Mouse (Mus musculus) embryonic facial prominence, embryonic 15.5 days (tissue): Measurements from ENCODE around the gene Zfp568. TPM values are rescaled to one million over a fixed set of nuclear protein-coding genes. Genes with fewer than 3 reads are reported as not detected.
"Not testable (repeated sequence)": the region's sequence is repeated elsewhere in the genome, so short reads cannot be mapped to it uniquely, and the experiment has no call there.

Experiments used
- ATAC-seq: fragments of 200-750 bp; cut with Nextera tagmentation; 2 replicates; pipeline ENCODE4 v1.8.0; 2017; ENCODE audit warnings: low read depth, moderate TSS enrichment; ENCODE audit not compliant: insufficient number of reproducible peaks, low FRiP score, low TSS enrichment
- H3K27ac ChIP-seq: fragments of 300-500 bp; sonication (generic); replicated peaks from 2 replicates; pipeline ENCODE4 v1.5.1; 2015; ENCODE audit warnings: mild to moderate bottlenecking, inconsistent platforms
- H3K27me3 ChIP-seq: fragments of 300-500 bp; sonication (generic); 2 replicates; pipeline ENCODE4 v1.6.1; 2015; ENCODE audit warnings: inconsistent platforms
- H3K36me3 ChIP-seq: fragments of 300-500 bp; sonication (generic); 2 replicates; pipeline ENCODE4 v1.6.1; 2015; ENCODE audit warnings: mild to moderate bottlenecking, inconsistent platforms
- H3K4me1 ChIP-seq: fragments of 300-500 bp; sonication (generic); 2 replicates; pipeline ENCODE4 v1.6.1; 2015; ENCODE audit warnings: inconsistent platforms
- H3K4me2 ChIP-seq: fragments of 300-500 bp; sonication (generic); replicated peaks from 2 replicates; pipeline ENCODE4 v1.6.1; 2015; ENCODE audit warnings: mild to moderate bottlenecking, inconsistent platforms
- H3K4me3 ChIP-seq: fragments of 300-500 bp; sonication (generic); replicated peaks from 2 replicates; pipeline ENCODE4 v1.5.1; 2015; ENCODE audit warnings: mild to moderate bottlenecking, inconsistent platforms
- H3K9ac ChIP-seq: fragments of 300-500 bp; sonication (generic); 2 replicates; pipeline ENCODE4 v1.6.1; 2015; ENCODE audit warnings: inconsistent platforms
- H3K9me3 ChIP-seq: fragments of 300-500 bp; sonication (generic); replicated peaks from 2 replicates; pipeline ENCODE4 v1.6.1; 2016; ENCODE audit warnings: inconsistent platforms
- WGBS: fragments of 180-500 bp; shearing (Covaris S2); methylation state at CpG from one replicate; pipeline ENCODE4 v1.1.7; 2015; 5-methylcytosine and 5-hydroxymethylcytosine counted together
- polyA plus RNA-seq: library from polyadenylated mRNA; unstranded; fragments of >200 nt; fragmentation: Nextera tagmentation; extraction: Ambion mirVana; gene quantifications from 2 replicates; pipeline ENCODE4 v1.2.1, GENCODE M21; 2015

Zfp568 gene
- polyA plus RNA-seq, 1 experiment from 2014 or later: 18.4 TPM

DNA sequence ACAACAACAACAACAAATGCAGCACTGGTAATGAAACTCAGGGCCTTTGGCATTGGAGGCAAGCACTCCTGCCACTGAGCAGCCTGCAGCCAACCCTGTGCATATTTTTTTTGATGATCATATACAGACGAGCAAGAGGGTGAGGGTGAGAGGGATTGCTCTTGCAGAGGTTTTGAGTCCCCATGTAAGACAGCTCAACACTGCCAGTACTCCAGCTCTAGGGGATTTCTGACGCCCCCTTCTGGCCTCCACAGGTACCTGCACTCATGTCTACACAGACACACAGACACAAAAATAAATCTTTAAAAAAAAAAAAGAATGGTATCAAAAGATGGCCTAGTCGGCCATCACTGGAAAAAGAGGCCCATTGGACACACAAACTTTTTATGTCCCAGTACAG, 24.8 kb upstream of the Zfp568 start:
- H3K27ac ChIP-seq: no peak overlapping the region
- no peak overlapping the region for H3K4me3 ChIP-seq
- H3K36me3 ChIP-seq: no peaks in the 10 kb centered on the region
- no peak overlapping the region for H3K9ac ChIP-seq
- no peaks in the 10 kb centered on the region for H3K9me3 ChIP-seq
- no peak for ATAC-seq
- no peak overlapping the region for H3K4me2 ChIP-seq
- 54% methylated on average over 3 of the region's 3 CpGs for WGBS
- H3K4me1 ChIP-seq: 0 out of 2 replicates have a peak, but pooled peaks cover 3% of the 10 kb centered on the region
- H3K27me3 ChIP-seq: no peaks in the 10 kb centered on the region

DNA sequence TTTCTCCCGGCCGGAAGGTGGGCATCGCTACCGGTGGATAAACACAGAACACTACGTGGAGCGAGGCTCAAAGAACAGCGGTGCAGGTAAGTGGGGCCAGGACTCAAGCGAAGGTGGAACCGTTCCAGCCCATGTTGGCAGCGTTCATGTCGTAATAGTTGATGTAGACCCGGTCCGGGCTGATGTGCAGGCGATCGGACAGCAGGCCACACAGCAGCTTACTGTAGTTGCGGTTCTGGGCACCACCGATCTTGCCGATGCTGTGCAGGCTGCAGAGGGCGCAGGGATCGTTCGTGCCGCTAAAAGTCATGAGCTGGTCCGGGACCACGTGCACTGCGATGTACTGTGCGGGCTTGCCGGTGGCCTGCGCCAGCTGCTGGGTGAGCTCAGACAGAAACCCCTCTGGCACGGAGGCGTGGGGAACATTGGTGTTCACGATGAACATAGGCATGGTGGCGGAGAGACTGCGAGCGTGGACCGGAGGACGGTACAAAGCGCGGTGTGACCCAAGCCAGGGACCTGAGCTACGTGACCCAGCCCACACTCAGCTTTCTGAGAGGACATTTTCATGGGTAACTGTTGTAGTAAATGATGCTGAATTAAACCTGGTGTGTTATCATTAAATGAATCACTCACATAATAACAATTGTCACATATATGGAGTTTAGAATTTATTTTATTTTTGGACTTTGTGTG, 18.5 kb upstream of the Zfp568 start:
- H3K4me1 ChIP-seq, H3K4me2 ChIP-seq, H3K36me3 ChIP-seq, H3K9ac ChIP-seq, ATAC-seq, H3K4me3 ChIP-seq, H3K27me3 ChIP-seq, H3K27ac ChIP-seq, H3K9me3 ChIP-seq: not testable (repeated sequence)
- 51% methylated on average over 39 of the region's 39 CpGs for WGBS

GRCm38 (mm10) chr7:29970686-29971085, 13.1 kb upstream of the Zfp568 start:
- ATAC-seq: no peak
- 81% methylated on average over 9 of the region's 9 CpGs for WGBS
- Histone ChIP-seq H3K36me3 (no peaks in the 10 kb centered on the region), H3K27me3 (no peaks in the 10 kb centered on the region), H3K4me3 (no peak overlapping the region), H3K9me3 (no peaks in the 10 kb centered on the region), H3K4me1 (no peaks in the 10 kb centered on the region), H3K9ac (no peak overlapping the region), H3K4me2 (no peak overlapping the region), H3K27ac (no peak overlapping the region)

DNA sequence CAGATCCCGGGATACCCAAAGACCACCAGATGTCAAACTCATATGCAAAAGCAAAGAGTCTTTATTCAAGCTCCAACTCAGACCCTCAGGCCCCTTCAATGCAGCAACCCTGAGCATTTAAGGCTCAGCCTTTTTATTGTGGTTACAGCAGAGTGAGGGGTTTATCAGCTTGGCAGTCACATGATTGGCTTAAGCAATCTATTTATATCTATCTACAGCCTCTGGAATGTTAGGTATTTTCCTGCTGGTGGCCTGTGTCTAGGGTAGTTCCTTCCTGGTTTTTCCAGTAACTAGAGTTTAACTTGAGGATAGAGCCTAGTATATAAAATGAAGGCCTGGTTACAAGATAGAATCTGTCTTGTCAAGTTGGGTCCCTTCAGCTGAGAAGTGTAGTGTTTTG, 3.0 kb upstream of the Zfp568 start:
- H3K27me3 ChIP-seq: no peaks in the 10 kb centered on the region
- WGBS: 73% methylated on average over 1 of the region's 1 CpGs
- ATAC-seq: no peak
- no peak overlapping the region for H3K4me2 ChIP-seq
- H3K27ac ChIP-seq: no peak overlapping the region
- no peak overlapping the region for H3K9ac ChIP-seq
- H3K36me3 ChIP-seq: 0 out of 2 replicates have a peak, but pooled peaks cover 1% of the 10 kb centered on the region
- H3K9me3 ChIP-seq: no peaks in the 10 kb centered on the region
- no peak overlapping the region for H3K4me3 ChIP-seq
- H3K4me1 ChIP-seq: peaks cover 17% of the 10 kb centered on the region

DNA sequence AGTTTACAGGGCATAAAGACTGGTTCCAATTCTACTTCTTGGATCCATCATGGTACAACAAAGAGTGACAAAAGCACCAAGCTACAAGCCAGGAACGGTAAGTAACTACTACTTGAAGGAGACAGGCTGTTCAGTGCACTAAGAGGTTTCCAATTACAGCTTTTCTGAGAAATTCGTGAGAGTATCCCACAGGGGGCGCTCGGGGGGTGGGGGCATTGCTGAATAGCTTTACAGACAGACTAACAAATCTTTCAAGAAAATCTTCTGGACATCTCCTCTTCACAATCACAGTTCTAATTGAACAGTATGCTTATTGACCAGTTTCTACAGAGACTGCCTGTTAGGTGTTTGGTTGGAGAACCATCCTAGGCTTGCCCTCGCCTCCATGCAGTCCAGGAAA, 2.3 kb upstream of the Zfp568 start:
- Histone ChIP-seq H3K9ac (no peak overlapping the region), H3K27me3 (no peaks in the 10 kb centered on the region), H3K36me3 (0 out of 2 replicates have a peak, but pooled peaks cover 8% of the 10 kb centered on the region), H3K9me3 (no peaks in the 10 kb centered on the region), H3K4me3 (no peak overlapping the region), H3K4me1 (peaks cover 21% of the 10 kb centered on the region), H3K27ac (no peak overlapping the region), H3K4me2 (no peak overlapping the region)
- ATAC-seq: no peak
- WGBS: 34% methylated on average over 5 of the region's 5 CpGs

- Histone ChIP-seq H3K27me3 (no peaks in the 10 kb centered on the region), H3K9ac (no peak overlapping the region), H3K36me3 (0 out of 2 replicates have a peak, but pooled peaks cover 9% of the 10 kb centered on the region), H3K4me3 (no peak overlapping the region), H3K4me1 (peaks cover 21% of the 10 kb centered on the region), H3K27ac (0 out of 2 replicates have a peak overlapping the region, but pooled peaks have one; percentile 22), H3K9me3 (no peaks in the 10 kb centered on the region), H3K4me2 (no peak overlapping the region)
- no peak for ATAC-seq
- 65% methylated on average over 3 of the region's 3 CpGs for WGBS
Observed at GRCm38 (mm10) chr7:29981860-29982259, 1.9 kb upstream of the Zfp568 start.

DNA sequence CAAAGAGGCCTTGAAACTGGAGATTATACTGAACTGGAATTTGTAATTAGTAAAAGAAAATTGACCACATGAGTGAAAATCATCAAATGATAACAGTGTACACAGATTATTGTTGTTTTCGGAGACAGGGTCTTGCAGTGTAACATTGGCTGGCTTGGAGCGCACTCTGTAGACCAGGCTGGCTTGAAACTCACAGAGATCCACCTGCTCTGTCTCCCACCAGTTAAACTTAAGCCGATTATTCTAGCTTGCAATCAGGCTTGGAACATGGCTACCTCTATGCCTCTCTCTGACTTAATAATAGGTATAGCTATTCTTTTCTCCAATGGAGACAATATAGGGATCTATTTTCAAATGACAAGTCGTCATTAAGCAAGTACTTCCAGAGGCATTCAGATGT, 1.4 kb upstream of the Zfp568 start:
- H3K27ac ChIP-seq: 0 out of 2 replicates have a peak overlapping the region, but pooled peaks have one; percentile 22
- H3K4me2 ChIP-seq: peak overlapping the region; percentile 54; the same call in 1 of the 2 replicates
- H3K9me3 ChIP-seq: no peaks in the 10 kb centered on the region
- no peak overlapping the region for H3K4me3 ChIP-seq
- ATAC-seq: no peak
- no peak overlapping the region for H3K9ac ChIP-seq
- H3K27me3 ChIP-seq: no peaks in the 10 kb centered on the region
- H3K4me1 ChIP-seq: peaks cover 21% of the 10 kb centered on the region
- WGBS: 61% methylated on average over 4 of the region's 4 CpGs
- H3K36me3 ChIP-seq: peaks cover 13% of the 10 kb centered on the region

GRCm38 (mm10) chr7:29982931-29983330, 824 bp upstream of the Zfp568 start:
- Histone ChIP-seq H3K4me1 (peaks cover 21% of the 10 kb centered on the region), H3K9ac (peak overlapping the region; percentile 65), H3K27ac (peak overlapping the region; percentile 98), H3K36me3 (peaks cover 19% of the 10 kb centered on the region), H3K27me3 (no peaks in the 10 kb centered on the region), H3K4me2 (peak overlapping the region; percentile 54), H3K4me3 (peak overlapping the region; percentile 93), H3K9me3 (no peaks in the 10 kb centered on the region)
- 18% methylated on average over 6 of the region's 6 CpGs for WGBS
- no peak for ATAC-seq

GRCm38 (mm10) chr7:29983340-29983689, 440 bp upstream of the Zfp568 start:
- H3K4me2 ChIP-seq: peak overlapping the region; percentile 54
- no peaks in the 10 kb centered on the region for H3K27me3 ChIP-seq
- peaks cover 21% of the 10 kb centered on the region for H3K4me1 ChIP-seq
- no peaks in the 10 kb centered on the region for H3K9me3 ChIP-seq
- H3K36me3 ChIP-seq: peaks cover 22% of the 10 kb centered on the region
- peak overlapping the region; percentile 98 for H3K27ac ChIP-seq
- 2% methylated on average over 8 of the region's 8 CpGs for WGBS
- peak; percentile 40; the same call in 1 of the 2 replicates for ATAC-seq
- H3K9ac ChIP-seq: peak overlapping the region; percentile 65
- H3K4me3 ChIP-seq: peak overlapping the region; percentile 93

DNA sequence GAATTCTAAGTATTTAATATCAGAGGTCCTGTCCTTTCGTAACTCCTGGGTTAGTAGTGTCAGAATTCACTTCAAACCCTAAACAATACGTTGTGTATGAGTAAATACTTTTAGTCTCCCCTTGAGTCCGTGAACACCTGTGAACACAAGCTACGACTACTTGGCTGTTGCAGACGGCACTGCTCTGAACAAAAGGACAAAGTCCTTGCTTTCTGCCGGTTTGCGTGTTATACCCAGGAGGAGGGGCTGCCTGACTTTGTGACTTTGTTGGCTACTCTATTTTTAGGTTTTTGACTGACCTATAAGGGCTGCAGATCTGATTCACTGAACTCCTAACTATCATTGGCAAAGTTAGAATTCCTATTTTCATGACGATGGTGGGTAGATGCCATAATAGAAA, 2.3 kb downstream of the Zfp568 start:
- no peak for ATAC-seq
- H3K27me3 ChIP-seq: no peaks in the 10 kb centered on the region
- WGBS: 80% methylated on average over 8 of the region's 8 CpGs

GRCm38 (mm10) chr7:29987551-29987950, 3.8 kb downstream of the Zfp568 start:
- no peaks in the 10 kb centered on the region for H3K27me3 ChIP-seq
- no peak overlapping the region for H3K4me2 ChIP-seq
- peaks cover 51% of the 10 kb centered on the region for H3K36me3 ChIP-seq
- H3K27ac ChIP-seq: no peak overlapping the region
- H3K9me3 ChIP-seq: no peaks in the 10 kb centered on the region
- H3K4me3 ChIP-seq: no peak overlapping the region
- WGBS: 80% methylated on average over 5 of the region's 5 CpGs
- H3K9ac ChIP-seq: no peak overlapping the region
- H3K4me1 ChIP-seq: peaks cover 16% of the 10 kb centered on the region
- ATAC-seq: no peak

More for the DNA sequence above, 2.3 kb downstream of the Zfp568 start:
- Histone ChIP-seq H3K36me3 (peaks cover 39% of the 10 kb centered on the region), H3K27ac (no peak overlapping the region), H3K9ac (no peak overlapping the region), H3K4me3 (no peak overlapping the region), H3K9me3 (no peaks in the 10 kb centered on the region), H3K4me2 (0 out of 2 replicates have a peak overlapping the region, but pooled peaks have one; percentile 54), H3K4me1 (peaks cover 18% of the 10 kb centered on the region)

DNA sequence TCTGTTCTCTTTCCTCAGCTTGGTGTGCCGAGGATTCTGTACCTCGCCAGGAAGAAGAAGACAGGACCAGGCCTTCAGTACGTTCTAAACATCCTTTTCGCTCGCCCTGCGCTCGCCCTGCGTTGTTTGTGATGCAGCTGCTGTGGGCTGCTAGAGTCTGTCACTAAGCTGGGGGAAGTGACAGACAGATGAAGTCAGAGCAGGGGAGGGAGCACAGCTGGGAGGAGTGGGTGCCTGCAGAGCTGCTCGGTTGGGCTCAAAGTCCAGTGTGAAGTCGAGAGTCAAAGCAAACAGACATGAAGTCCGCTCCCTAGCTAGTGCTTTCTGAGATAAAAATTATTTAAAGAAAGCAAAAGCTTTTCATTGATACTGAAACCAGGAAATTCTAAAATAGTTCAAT, 5.3 kb downstream of the Zfp568 start:
- no peak overlapping the region for H3K4me3 ChIP-seq
- no peak overlapping the region for H3K9ac ChIP-seq
- H3K4me1 ChIP-seq: peaks cover 8% of the 10 kb centered on the region
- 82% methylated on average over 11 of the region's 11 CpGs for WGBS
- H3K27ac ChIP-seq: peak overlapping the region; percentile 44; the same call in 1 of the 2 replicates
- no peaks in the 10 kb centered on the region for H3K27me3 ChIP-seq
- H3K9me3 ChIP-seq: no peaks in the 10 kb centered on the region
- ATAC-seq: no peak
- no peak overlapping the region for H3K4me2 ChIP-seq
- peaks cover 61% of the 10 kb centered on the region for H3K36me3 ChIP-seq
